Mouse (Mus musculus): ENCODE results near the gene Ampd3.

Gene Ampd3

GRCm38 (mm10) chr7:110769094-110769493, 1.1 kb downstream of the Ampd3 start:
- DNase-seq (ENCODE audit: extremely low read depth, low read depth, low spot score) = no peak

GRCm38 (mm10) chr7:110770949-110771348, 2.9 kb downstream of the Ampd3 start:
- no peak for DNase-seq (ENCODE audit: extremely low read depth, low read depth, low spot score)

GRCm38 (mm10) chr7:110772343-110772742, 4.3 kb downstream of the Ampd3 start:
- no peak for DNase-seq (ENCODE audit: extremely low read depth, low read depth, low spot score)

GRCm38 (mm10) chr7:110773204-110774002, 5.4 kb downstream of the Ampd3 start:
- DNase-seq (ENCODE audit: extremely low read depth, low read depth, low spot score) = peak; percentile 79

- peak; percentile 49 for DNase-seq (ENCODE audit: extremely low read depth, low read depth, low spot score)
Observed at GRCm38 (mm10) chr7:110774077-110774476, 6.1 kb downstream of the Ampd3 start.

- DNase-seq (ENCODE audit: extremely low read depth, low read depth, low spot score) = no peak
Observed at GRCm38 (mm10) chr7:110774674-110775073, 6.7 kb downstream of the Ampd3 start.

GRCm38 (mm10) chr7:110777146-110778001, 9.4 kb downstream of the Ampd3 start:
- DNase-seq (ENCODE audit: extremely low read depth, low read depth, low spot score) = no peak

- DNase-seq (ENCODE audit: extremely low read depth, low read depth, low spot score) = no peak
Observed at GRCm38 (mm10) chr7:110778933-110779332, 10.9 kb downstream of the Ampd3 start.

- no peak for DNase-seq (ENCODE audit: extremely low read depth, low read depth, low spot score)
Observed at GRCm38 (mm10) chr7:110779605-110780111, 11.7 kb downstream of the Ampd3 start.

GRCm38 (mm10) chr7:110780520-110780919, 12.5 kb downstream of the Ampd3 start:
- no peak for DNase-seq (ENCODE audit: extremely low read depth, low read depth, low spot score)

GRCm38 (mm10) chr7:110781231-110781711, 13.3 kb downstream of the Ampd3 start:
- no peak for DNase-seq (ENCODE audit: extremely low read depth, low read depth, low spot score)

GRCm38 (mm10) chr7:110782135-110782534, 14.1 kb downstream of the Ampd3 start:
- DNase-seq (ENCODE audit: extremely low read depth, low read depth, low spot score) = no peak

GRCm38 (mm10) chr7:110782845-110783478, 15.0 kb downstream of the Ampd3 start:
- DNase-seq (ENCODE audit: extremely low read depth, low read depth, low spot score) = no peak

- peak; percentile 64 for DNase-seq (ENCODE audit: extremely low read depth, low read depth, low spot score)
Observed at GRCm38 (mm10) chr7:110784965-110785364, 17.0 kb downstream of the Ampd3 start.

- no peak for DNase-seq (ENCODE audit: extremely low read depth, low read depth, low spot score)
Observed at GRCm38 (mm10) chr7:110785741-110786146, 17.7 kb downstream of the Ampd3 start.

- DNase-seq (ENCODE audit: extremely low read depth, low read depth, low spot score) = no peak
Observed at GRCm38 (mm10) chr7:110787310-110787709, 19.3 kb downstream of the Ampd3 start.

- DNase-seq (ENCODE audit: extremely low read depth, low read depth, low spot score) = no peak
Observed at GRCm38 (mm10) chr7:110790878-110791277, 22.9 kb downstream of the Ampd3 start.

- no peak for DNase-seq (ENCODE audit: extremely low read depth, low read depth, low spot score)
Observed at GRCm38 (mm10) chr7:110792201-110792600, 24.2 kb downstream of the Ampd3 start.

GRCm38 (mm10) chr7:110792834-110793233, 24.8 kb downstream of the Ampd3 start:
- DNase-seq (ENCODE audit: extremely low read depth, low read depth, low spot score) = no peak

GRCm38 (mm10) chr7:110794722-110795121, 26.7 kb downstream of the Ampd3 start:
- DNase-seq (ENCODE audit: extremely low read depth, low read depth, low spot score) = no peak
